Mouse (Mus musculus) limb, embryonic 15.5 days (tissue): ENCODE data around the gene Alkbh1. TPM values are rescaled to one million over a fixed set of nuclear protein-coding genes. Genes with fewer than 3 reads are reported as not detected.

Experiments
- ATAC-seq: fragments of 200-750 bp; cut with Nextera tagmentation; 2 replicates; pipeline ENCODE4 v1.8.0; 2017; ENCODE audit warnings: low read depth, moderate TSS enrichment; ENCODE audit not compliant: insufficient number of reproducible peaks, low FRiP score, low TSS enrichment
- H3K27ac ChIP-seq: fragments of 300-500 bp; sonication (generic); 2 replicates; pipeline ENCODE4 v1.5.1; 2015; ENCODE audit warnings: moderate library complexity, mild to moderate bottlenecking, inconsistent platforms
- H3K27me3 ChIP-seq: fragments of 300-500 bp; sonication (generic); 2 replicates; pipeline ENCODE4 v1.6.1; 2015; ENCODE audit warnings: inconsistent platforms
- H3K36me3 ChIP-seq: fragments of 300-500 bp; sonication (generic); 2 replicates; pipeline ENCODE4 v1.6.1; 2015; ENCODE audit warnings: inconsistent platforms
- H3K4me1 ChIP-seq: fragments of 300-500 bp; sonication (generic); 2 replicates; pipeline ENCODE4 v1.6.1; 2015; ENCODE audit warnings: inconsistent platforms
- H3K4me2 ChIP-seq: fragments of 300-500 bp; sonication (generic); 2 replicates; pipeline ENCODE4 v1.6.1; 2015; ENCODE audit warnings: mild to moderate bottlenecking, inconsistent platforms
- H3K4me3 ChIP-seq: fragments of 300-500 bp; sonication (generic); 2 replicates; pipeline ENCODE4 v1.5.1; 2015; ENCODE audit warnings: mild to moderate bottlenecking, inconsistent platforms
- H3K9ac ChIP-seq: fragments of 300-500 bp; sonication (generic); 2 replicates; pipeline ENCODE4 v1.6.1; 2015; ENCODE audit warnings: inconsistent platforms
- H3K9me3 ChIP-seq: fragments of 300-500 bp; sonication (generic); 2 replicates; pipeline ENCODE4 v1.6.1; 2016; ENCODE audit warnings: inconsistent platforms
- WGBS: fragments of 180-500 bp; shearing (Covaris S2); methylation state at CpG from one replicate; pipeline ENCODE4 v1.1.7; 2015; 5-methylcytosine and 5-hydroxymethylcytosine counted together
- polyA plus RNA-seq: library from polyadenylated mRNA; unstranded; fragments of >200 nt; fragmentation: Nextera tagmentation; extraction: Ambion mirVana; gene quantifications from 2 replicates; pipeline ENCODE4 v1.2.1, GENCODE M21; 2015

Alkbh1 gene
- polyA plus RNA-seq, 1 experiment from 2014 or later, result 66.1 TPM

GRCm38 (mm10) chr12:87413179-87413790 lies 30.5 kb downstream of the Alkbh1 start:
- no peak overlapping the region for H3K4me3 ChIP-seq
- H3K4me2 ChIP-seq, result no peak overlapping the region
- no peak for ATAC-seq
- no peak overlapping the region for H3K9ac ChIP-seq
- no peak overlapping the region for H3K27ac ChIP-seq
- no peaks in the 10 kb centered on the region for H3K9me3 ChIP-seq
- H3K4me1 ChIP-seq, result no peaks in the 10 kb centered on the region; the same call in 1 of the 2 replicates
- no peaks in the 10 kb centered on the region for H3K27me3 ChIP-seq
- 18% methylated on average over 4 of the region's 4 CpGs for WGBS
- H3K36me3 ChIP-seq, result no peaks in the 10 kb centered on the region

- Histone ChIP-seq H3K4me2 (no peak overlapping the region), H3K36me3 (no peaks in the 10 kb centered on the region), H3K27ac (no peak overlapping the region), H3K9ac (no peak overlapping the region), H3K9me3 (no peaks in the 10 kb centered on the region), H3K27me3 (no peaks in the 10 kb centered on the region), H3K4me3 (no peak overlapping the region), H3K4me1 (peaks cover 5% of the 10 kb centered on the region)
- 35% methylated on average over 7 of the region's 7 CpGs for WGBS
- ATAC-seq, result no peak
Measured at GRCm38 (mm10) chr12:87410999-87411398, 32.8 kb downstream of the Alkbh1 start.

GRCm38 (mm10) chr12:87409123-87409522 lies 34.7 kb downstream of the Alkbh1 start:
- 82% methylated on average over 4 of the region's 4 CpGs for WGBS
- no peaks in the 10 kb centered on the region for H3K36me3 ChIP-seq
- no peak overlapping the region for H3K4me3 ChIP-seq
- no peak overlapping the region for H3K27ac ChIP-seq
- H3K27me3 ChIP-seq, result no peaks in the 10 kb centered on the region
- no peak overlapping the region for H3K9ac ChIP-seq
- no peak overlapping the region for H3K4me2 ChIP-seq
- ATAC-seq, result no peak
- H3K9me3 ChIP-seq, result no peaks in the 10 kb centered on the region
- H3K4me1 ChIP-seq, result peaks cover 5% of the 10 kb centered on the region

- ATAC-seq, result no peak
- Histone ChIP-seq H3K27ac (no peak overlapping the region), H3K36me3 (no peaks in the 10 kb centered on the region), H3K4me3 (no peak overlapping the region; the same call in 1 of the 2 replicates), H3K9me3 (no peaks in the 10 kb centered on the region), H3K4me1 (peaks cover 5% of the 10 kb centered on the region), H3K9ac (no peak overlapping the region), H3K27me3 (no peaks in the 10 kb centered on the region), H3K4me2 (peak overlapping the region; percentile 10; the same call in 1 of the 2 replicates)
- WGBS, result 33% methylated on average over 21 of the region's 21 CpGs
Measured at GRCm38 (mm10) chr12:87407869-87408605, 35.8 kb downstream of the Alkbh1 start.

GRCm38 (mm10) chr12:87405721-87406120 lies 38.1 kb downstream of the Alkbh1 start:
- H3K27me3 ChIP-seq, result no peaks in the 10 kb centered on the region
- H3K27ac ChIP-seq, result no peak overlapping the region
- no peak for ATAC-seq
- H3K9me3 ChIP-seq, result no peaks in the 10 kb centered on the region
- peaks cover 5% of the 10 kb centered on the region; the same call in 1 of the 2 replicates for H3K4me1 ChIP-seq
- H3K4me2 ChIP-seq, result no peak overlapping the region
- 62% methylated on average over 3 of the region's 3 CpGs for whole genome bisulfite sequencing
- no peak overlapping the region for H3K4me3 ChIP-seq
- H3K36me3 ChIP-seq, result no peaks in the 10 kb centered on the region
- H3K9ac ChIP-seq, result no peak overlapping the region

GRCm38 (mm10) chr12:87405165-87405564 lies 38.7 kb downstream of the Alkbh1 start:
- Histone ChIP-seq H3K4me1 (peaks cover 5% of the 10 kb centered on the region; the same call in 1 of the 2 replicates), H3K36me3 (no peaks in the 10 kb centered on the region), H3K9ac (no peak overlapping the region), H3K4me2 (no peak overlapping the region), H3K27me3 (no peaks in the 10 kb centered on the region), H3K4me3 (no peak overlapping the region), H3K9me3 (no peaks in the 10 kb centered on the region), H3K27ac (no peak overlapping the region)
- ATAC-seq, result no peak
- 82% methylated on average over 4 of the region's 4 CpGs for whole genome bisulfite sequencing

- no peaks in the 10 kb centered on the region for H3K36me3 ChIP-seq
- no peak overlapping the region for H3K4me3 ChIP-seq
- WGBS, result 45% methylated on average over 6 of the region's 6 CpGs
- H3K4me2 ChIP-seq, result no peak overlapping the region
- no peaks in the 10 kb centered on the region for H3K4me1 ChIP-seq
- no peak for ATAC-seq
- H3K27me3 ChIP-seq, result no peaks in the 10 kb centered on the region
- no peaks in the 10 kb centered on the region for H3K9me3 ChIP-seq
- H3K9ac ChIP-seq, result no peak overlapping the region
- no peak overlapping the region for H3K27ac ChIP-seq
Measured at GRCm38 (mm10) chr12:87401883-87402282, 41.9 kb downstream of the Alkbh1 start.

GRCm38 (mm10) chr12:87399119-87399819 lies 44.5 kb downstream of the Alkbh1 start:
- Histone ChIP-seq H3K9me3 (no peaks in the 10 kb centered on the region), H3K4me1 (no peaks in the 10 kb centered on the region), H3K27ac (no peak overlapping the region), H3K9ac (no peak overlapping the region), H3K36me3 (no peaks in the 10 kb centered on the region), H3K27me3 (no peaks in the 10 kb centered on the region), H3K4me2 (no peak overlapping the region), H3K4me3 (no peak overlapping the region)
- ATAC-seq, result no peak
- WGBS, result 85% methylated on average over 10 of the region's 10 CpGs

- Histone ChIP-seq H3K4me1 (no peaks in the 10 kb centered on the region), H3K27me3 (no peaks in the 10 kb centered on the region), H3K4me2 (no peak overlapping the region), H3K9me3 (no peaks in the 10 kb centered on the region), H3K27ac (no peak overlapping the region; the same call in 1 of the 2 replicates), H3K36me3 (no peaks in the 10 kb centered on the region), H3K4me3 (no peak overlapping the region), H3K9ac (no peak overlapping the region)
- WGBS, result 58% methylated on average over 4 of the region's 4 CpGs
- ATAC-seq, result no peak
Measured at GRCm38 (mm10) chr12:87397811-87398417, 45.9 kb downstream of the Alkbh1 start.

- Histone ChIP-seq H3K9me3 (no peaks in the 10 kb centered on the region), H3K4me1 (no peaks in the 10 kb centered on the region), H3K4me2 (no peak overlapping the region), H3K27ac (no peak overlapping the region), H3K9ac (no peak overlapping the region), H3K27me3 (no peaks in the 10 kb centered on the region), H3K4me3 (no peak overlapping the region), H3K36me3 (no peaks in the 10 kb centered on the region)
- 89% methylated on average over 4 of the region's 4 CpGs for WGBS
- ATAC-seq, result no peak
Measured at GRCm38 (mm10) chr12:87397126-87397525, 46.7 kb downstream of the Alkbh1 start.

- Histone ChIP-seq H3K27me3 (no peaks in the 10 kb centered on the region), H3K9ac (no peak overlapping the region), H3K36me3 (no peaks in the 10 kb centered on the region), H3K27ac (no peak overlapping the region), H3K4me2 (no peak overlapping the region), H3K9me3 (no peaks in the 10 kb centered on the region), H3K4me1 (no peaks in the 10 kb centered on the region), H3K4me3 (no peak overlapping the region)
- no peak for ATAC-seq
- 83% methylated on average over 6 of the region's 6 CpGs for WGBS
Measured at GRCm38 (mm10) chr12:87394316-87394715, 49.5 kb downstream of the Alkbh1 start.
